Mouse (Mus musculus) liver, embryonic 13.5 days (tissue): ENCODE results near the gene Wwox. TPM values are rescaled to one million over a fixed set of nuclear protein-coding genes. Genes with fewer than 3 reads are reported as not detected.

Experiments
- ATAC-seq: fragments of 200-750 bp; cut with Nextera tagmentation; 2 replicates; pipeline ENCODE4 v1.8.0; 2017; ENCODE audit warnings: low read depth, mild to moderate bottlenecking, moderate number of reproducible peaks, moderate library complexity
- DNase-seq: peaks from one replicate; pipeline ENCODE4 v3.0.0; 2022
- H3K27ac ChIP-seq: fragments of 300-500 bp; sonication (generic); 2 replicates; pipeline ENCODE4 v1.5.1; 2015; ENCODE audit warnings: moderate library complexity, mild to moderate bottlenecking, inconsistent platforms
- H3K27me3 ChIP-seq: fragments of 300-500 bp; sonication (generic); 2 replicates; pipeline ENCODE4 v1.6.1; 2015; ENCODE audit warnings: mild to moderate bottlenecking, inconsistent platforms
- H3K36me3 ChIP-seq: fragments of 300-500 bp; sonication (generic); 2 replicates; pipeline ENCODE4 v1.6.1; 2015; ENCODE audit warnings: mild to moderate bottlenecking, inconsistent platforms
- H3K4me1 ChIP-seq: fragments of 300-500 bp; sonication (generic); replicated peaks from 2 replicates; pipeline ENCODE4 v1.6.1; 2015; ENCODE audit warnings: inconsistent platforms
- H3K4me2 ChIP-seq: fragments of 300-500 bp; sonication (generic); 2 replicates; pipeline ENCODE4 v1.6.1; 2015; ENCODE audit warnings: inconsistent platforms, mild to moderate bottlenecking, moderate library complexity
- H3K4me3 ChIP-seq: fragments of 300-500 bp; sonication (generic); replicated peaks from 2 replicates; pipeline ENCODE4 v1.5.1; 2015; ENCODE audit warnings: mild to moderate bottlenecking, inconsistent platforms
- H3K9ac ChIP-seq: fragments of 300-500 bp; sonication (generic); 2 replicates; pipeline ENCODE4 v1.6.1; 2015; ENCODE audit warnings: mild to moderate bottlenecking, inconsistent platforms
- H3K9me3 ChIP-seq: fragments of 300-500 bp; sonication (generic); replicated peaks from 2 replicates; pipeline ENCODE4 v1.6.1; 2016; ENCODE audit warnings: inconsistent platforms
- WGBS: fragments of 180-500 bp; shearing (Covaris S2); methylation state at CpG from one replicate; pipeline ENCODE4 v1.1.7; 2015; ENCODE audit not compliant: insufficient replicate concordance; 5-methylcytosine and 5-hydroxymethylcytosine counted together
- polyA plus RNA-seq: library from polyadenylated mRNA; unstranded; fragments of >200 nt; fragmentation: Nextera tagmentation; extraction: Ambion mirVana; gene quantifications from 2 replicates; pipeline ENCODE4 v1.2.1, GENCODE M21; 2015

The Wwox gene
- polyA plus RNA-seq, 1 experiment from 2014 or later = 4.0 TPM

- Histone ChIP-seq H3K27ac (no peak overlapping the region), H3K27me3 (no peaks in the 10 kb centered on the region), H3K4me2 (no peak overlapping the region), H3K9me3 (no peaks in the 10 kb centered on the region), H3K4me1 (peaks cover 25% of the 10 kb centered on the region), H3K9ac (no peak overlapping the region), H3K4me3 (no peak overlapping the region), H3K36me3 (no peaks in the 10 kb centered on the region)
- ATAC-seq (no peak), DNase-seq (no peak)
- 72% methylated on average over 15 of the region's 15 CpGs for WGBS
These were observed 625.2 kb downstream of the Wwox start for GRCm38 (mm10) chr8:115064691-115065090.

GRCm38 (mm10) chr8:115065386-115065785 is 625.9 kb downstream of the Wwox start:
- Histone ChIP-seq H3K36me3 (no peaks in the 10 kb centered on the region), H3K27ac (no peak overlapping the region), H3K9ac (no peak overlapping the region), H3K4me2 (no peak overlapping the region), H3K4me1 (peaks cover 28% of the 10 kb centered on the region), H3K9me3 (no peaks in the 10 kb centered on the region), H3K4me3 (no peak overlapping the region), H3K27me3 (no peaks in the 10 kb centered on the region)
- no peak for ATAC-seq
- no peak for DNase-seq
- WGBS = 74% methylated on average over 7 of the region's 7 CpGs

GRCm38 (mm10) chr8:115066550-115067058 is 627.1 kb downstream of the Wwox start:
- no peak overlapping the region for H3K9ac ChIP-seq
- no peaks in the 10 kb centered on the region for H3K9me3 ChIP-seq
- H3K4me3 ChIP-seq = no peak overlapping the region
- no peaks in the 10 kb centered on the region for H3K27me3 ChIP-seq
- H3K4me2 ChIP-seq = no peak overlapping the region
- peaks cover 28% of the 10 kb centered on the region for H3K4me1 ChIP-seq
- H3K27ac ChIP-seq = no peak overlapping the region
- WGBS = 60% methylated on average over 8 of the region's 8 CpGs
- DNase-seq (peak; percentile 9), ATAC-seq (peak; percentile 78)
- H3K36me3 ChIP-seq = no peaks in the 10 kb centered on the region

- Histone ChIP-seq H3K36me3 (no peaks in the 10 kb centered on the region), H3K4me2 (no peak overlapping the region), H3K9ac (no peak overlapping the region), H3K27me3 (no peaks in the 10 kb centered on the region), H3K4me3 (no peak overlapping the region), H3K4me1 (peaks cover 28% of the 10 kb centered on the region), H3K9me3 (no peaks in the 10 kb centered on the region), H3K27ac (no peak overlapping the region)
- ATAC-seq = no peak
- DNase-seq = no peak
- 20% methylated on average over 5 of the region's 5 CpGs for WGBS
These were observed 629.3 kb downstream of the Wwox start for GRCm38 (mm10) chr8:115068723-115069122.

- Histone ChIP-seq H3K27me3 (no peaks in the 10 kb centered on the region), H3K4me3 (no peak overlapping the region), H3K4me1 (peaks cover 28% of the 10 kb centered on the region), H3K9me3 (no peaks in the 10 kb centered on the region), H3K27ac (no peak overlapping the region), H3K4me2 (no peak overlapping the region), H3K36me3 (no peaks in the 10 kb centered on the region), H3K9ac (no peak overlapping the region)
- ATAC-seq = no peak
- DNase-seq = no peak
- 16% methylated on average over 3 of the region's 3 CpGs for WGBS
These were observed 630.8 kb downstream of the Wwox start for GRCm38 (mm10) chr8:115070225-115070624.

- Histone ChIP-seq H3K4me1 (peaks cover 22% of the 10 kb centered on the region), H3K36me3 (no peaks in the 10 kb centered on the region), H3K9me3 (no peaks in the 10 kb centered on the region), H3K4me3 (no peak overlapping the region), H3K4me2 (no peak overlapping the region), H3K27me3 (no peaks in the 10 kb centered on the region), H3K27ac (no peak overlapping the region), H3K9ac (no peak overlapping the region)
- DNase-seq (no peak), ATAC-seq (no peak)
- WGBS = 83% methylated on average over 12 of the region's 12 CpGs
These were observed 631.8 kb downstream of the Wwox start for GRCm38 (mm10) chr8:115071231-115071630.

GRCm38 (mm10) chr8:115078296-115078695 is 638.8 kb downstream of the Wwox start:
- Histone ChIP-seq H3K4me2 (no peak overlapping the region), H3K4me3 (no peak overlapping the region), H3K9ac (no peak overlapping the region), H3K36me3 (no peaks in the 10 kb centered on the region), H3K27me3 (no peaks in the 10 kb centered on the region), H3K27ac (no peak overlapping the region), H3K9me3 (no peaks in the 10 kb centered on the region), H3K4me1 (no peaks in the 10 kb centered on the region)
- DNase-seq = no peak
- no peak for ATAC-seq
- 68% methylated on average over 7 of the region's 7 CpGs for WGBS

- Histone ChIP-seq H3K36me3 (no peaks in the 10 kb centered on the region), H3K27me3 (no peaks in the 10 kb centered on the region), H3K4me2 (no peak overlapping the region), H3K9me3 (no peaks in the 10 kb centered on the region), H3K9ac (no peak overlapping the region), H3K4me3 (no peak overlapping the region), H3K27ac (no peak overlapping the region), H3K4me1 (no peaks in the 10 kb centered on the region)
- ATAC-seq = no peak
- WGBS = 65% methylated on average over 7 of the region's 7 CpGs
- no peak for DNase-seq
These were observed 642.1 kb downstream of the Wwox start for GRCm38 (mm10) chr8:115081302-115082207.

- no peak for DNase-seq
- Histone ChIP-seq H3K4me2 (no peak overlapping the region), H3K4me1 (no peaks in the 10 kb centered on the region), H3K9me3 (no peaks in the 10 kb centered on the region), H3K9ac (no peak overlapping the region), H3K27me3 (no peaks in the 10 kb centered on the region), H3K27ac (no peak overlapping the region), H3K4me3 (no peak overlapping the region), H3K36me3 (no peaks in the 10 kb centered on the region)
- ATAC-seq = no peak
These were observed 648.7 kb downstream of the Wwox start for GRCm38 (mm10) chr8:115088162-115088561.

GRCm38 (mm10) chr8:115089744-115090143 is 650.3 kb downstream of the Wwox start:
- Histone ChIP-seq H3K4me3 (no peak overlapping the region), H3K27me3 (no peaks in the 10 kb centered on the region), H3K4me2 (no peak overlapping the region), H3K9me3 (no peaks in the 10 kb centered on the region), H3K36me3 (no peaks in the 10 kb centered on the region), H3K9ac (no peak overlapping the region), H3K4me1 (no peaks in the 10 kb centered on the region), H3K27ac (no peak overlapping the region)
- 9% methylated on average over 7 of the region's 7 CpGs for WGBS
- DNase-seq (no peak), ATAC-seq (peak; percentile 20; the same call in 1 of the 2 replicates)

- no peaks in the 10 kb centered on the region for H3K4me1 ChIP-seq
- H3K9ac ChIP-seq = no peak overlapping the region
- no peak for DNase-seq
- no peak overlapping the region for H3K4me3 ChIP-seq
- H3K27ac ChIP-seq = no peak overlapping the region
- H3K9me3 ChIP-seq = no peaks in the 10 kb centered on the region
- peak; percentile 29; the same call in 1 of the 2 replicates for ATAC-seq
- WGBS = 16% methylated on average over 5 of the region's 5 CpGs
- H3K4me2 ChIP-seq = no peak overlapping the region
- H3K27me3 ChIP-seq = no peaks in the 10 kb centered on the region
- no peaks in the 10 kb centered on the region for H3K36me3 ChIP-seq
These were observed 650.7 kb downstream of the Wwox start for GRCm38 (mm10) chr8:115090202-115090601.

- DNase-seq (no peak), ATAC-seq (no peak)
- Histone ChIP-seq H3K36me3 (no peaks in the 10 kb centered on the region), H3K9ac (no peak overlapping the region), H3K4me1 (no peaks in the 10 kb centered on the region), H3K4me2 (no peak overlapping the region), H3K27ac (no peak overlapping the region), H3K27me3 (no peaks in the 10 kb centered on the region), H3K9me3 (no peaks in the 10 kb centered on the region), H3K4me3 (no peak overlapping the region)
- WGBS = 72% methylated on average over 4 of the region's 4 CpGs
These were observed 656.1 kb downstream of the Wwox start for GRCm38 (mm10) chr8:115095548-115095947.
